Mouse (Mus musculus): ENCODE data around the gene Mcrip2. TPM values are rescaled to one million over a fixed set of nuclear protein-coding genes. Genes with fewer than 3 reads are reported as not detected.

Gene Mcrip2
- polyA plus RNA-seq, 1 experiment from 2014 or later: 17.3 TPM

DNA sequence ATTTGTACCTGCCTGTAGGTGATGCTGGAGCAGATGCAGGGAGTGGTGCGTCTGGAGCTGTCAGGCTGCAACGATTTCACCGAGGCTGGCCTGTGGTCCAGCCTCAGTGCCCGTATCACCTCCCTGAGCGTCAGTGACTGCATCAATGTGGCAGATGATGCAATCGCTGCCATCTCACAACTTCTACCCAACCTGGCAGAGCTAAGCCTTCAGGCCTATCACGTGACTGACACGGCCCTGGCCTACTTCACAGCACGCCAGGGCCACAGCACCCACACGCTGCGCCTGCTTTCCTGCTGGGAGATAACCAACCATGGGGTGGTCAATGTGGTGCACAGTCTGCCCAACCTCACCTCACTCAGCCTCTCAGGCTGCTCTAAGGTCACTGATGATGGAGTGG, 50.9 kb downstream of the Mcrip2 start:
- ATAC-seq: no peak
- Histone ChIP-seq H3K4me1 (replicated peaks; ENCODE audit: control insufficient read depth, insufficient read depth, low read length) (peaks cover 11% of the 10 kb centered on the region), H3K9ac (replicated peaks; ENCODE audit: low read depth, low read length) (no peak overlapping the region), H3K27ac (ENCODE audit: low read length) (no peak overlapping the region), H3K36me3 (ENCODE audit: control insufficient read depth, insufficient read depth) (peaks cover 10% of the 10 kb centered on the region), H3K4me2 (ENCODE audit: low read length) (no peak overlapping the region), H3K27me3 (replicated peaks; ENCODE audit: control insufficient read depth, insufficient read depth, low read length) (peaks cover 21% of the 10 kb centered on the region; the same call in 1 of the 2 replicates), H3K4me3 (replicated peaks; ENCODE audit: low read length) (no peak overlapping the region), H3K9me3 (ENCODE audit: control insufficient read depth, low read length) (no peaks in the 10 kb centered on the region)
- 86% methylated on average over 11 of the region's 11 CpGs for WGBS

Small RNA genes lying within 50 kb of the gene (microRNA-seq; reads per million reads assigned to microRNA genes)
- gene Mir3082: not detected

Other genes starting within 250 kb of the Mcrip2 start
- 2.2 and 3.3 TPM in 2 replicates for gene Gng13, start 151.6 kb downstream of the Mcrip2 start, polyA plus RNA-seq (2015; fragmentation: Nextera tagmentation; extraction: Ambion mirVana)
- 12.7 and 13.2 TPM in 2 replicates for gene Chtf18, start 141.3 kb downstream of the Mcrip2 start, polyA plus RNA-seq (2015; fragmentation: Nextera tagmentation; extraction: Ambion mirVana)
- 28.1 and 29.1 TPM in 2 replicates for gene Rpusd1, start 141.1 kb downstream of the Mcrip2 start, polyA plus RNA-seq (2015; fragmentation: Nextera tagmentation; extraction: Ambion mirVana)
- gene Mslnl, start 132.7 kb downstream of the Mcrip2 start, polyA plus RNA-seq (2015; fragmentation: Nextera tagmentation; extraction: Ambion mirVana): 0.17 TPM in 1 of 2 replicates, not detected in the other
- 0.27 and 0.85 TPM in 2 replicates for gene Msln, start 114.4 kb downstream of the Mcrip2 start, polyA plus RNA-seq (2015; fragmentation: Nextera tagmentation; extraction: Ambion mirVana)
- 33.1 and 34.9 TPM in 2 replicates for gene Narfl, start 95.0 kb downstream of the Mcrip2 start, polyA plus RNA-seq (2015; fragmentation: Nextera tagmentation; extraction: Ambion mirVana)
- gene Haghl, start 83.1 kb downstream of the Mcrip2 start, polyA plus RNA-seq (2015; fragmentation: Nextera tagmentation; extraction: Ambion mirVana): 101 and 135 TPM in 2 replicates
- 0.13 and 0.15 TPM in 2 replicates for gene Ccdc78, start 82.2 kb downstream of the Mcrip2 start, polyA plus RNA-seq (2015; fragmentation: Nextera tagmentation; extraction: Ambion mirVana)
- gene Fam173a, start 75.9 kb downstream of the Mcrip2 start, polyA plus RNA-seq (2015; fragmentation: Nextera tagmentation; extraction: Ambion mirVana): 70.7 and 76.5 TPM in 2 replicates
- 0.60 and 0.71 TPM in 2 replicates for gene AC134908.4, start 73.1 kb downstream of the Mcrip2 start, polyA plus RNA-seq (2015; fragmentation: Nextera tagmentation; extraction: Ambion mirVana)
- 26.8 and 34.0 TPM in 2 replicates for gene Metrn, start 71.6 kb downstream of the Mcrip2 start, polyA plus RNA-seq (2015; fragmentation: Nextera tagmentation; extraction: Ambion mirVana)
- gene Fbxl16, start 59.7 kb downstream of the Mcrip2 start, polyA plus RNA-seq (2015; fragmentation: Nextera tagmentation; extraction: Ambion mirVana): 33.0 and 43.5 TPM in 2 replicates
- 36.5 and 37.3 TPM in 2 replicates for gene Wdr24, start 45.1 kb downstream of the Mcrip2 start, polyA plus RNA-seq (2015; fragmentation: Nextera tagmentation; extraction: Ambion mirVana)
- 68.2 and 73.9 TPM in 2 replicates for gene Jmjd8, start 39.9 kb downstream of the Mcrip2 start, polyA plus RNA-seq (2015; fragmentation: Nextera tagmentation; extraction: Ambion mirVana)
- 301 and 335 TPM in 2 replicates for gene Stub1, start 35.4 kb downstream of the Mcrip2 start, polyA plus RNA-seq (2015; fragmentation: Nextera tagmentation; extraction: Ambion mirVana)
- gene Rhbdl1, start 31.5 kb downstream of the Mcrip2 start, polyA plus RNA-seq (2015; fragmentation: Nextera tagmentation; extraction: Ambion mirVana): 30.7 and 42.2 TPM in 2 replicates
- gene Gm20683, start 27.0 kb downstream of the Mcrip2 start, polyA plus RNA-seq (2015; fragmentation: Nextera tagmentation; extraction: Ambion mirVana): 10.7 and 14.2 TPM in 2 replicates
- 15.8 and 20.3 TPM in 2 replicates for gene Rhot2, start 23.9 kb downstream of the Mcrip2 start, polyA plus RNA-seq (2015; fragmentation: Nextera tagmentation; extraction: Ambion mirVana)
- 17.7 and 24.8 TPM in 2 replicates for gene Wdr90, start 7.3 kb downstream of the Mcrip2 start, polyA plus RNA-seq (2015; fragmentation: Nextera tagmentation; extraction: Ambion mirVana)
- 48.9 and 59.7 TPM in 2 replicates for gene Mettl26, start 6.3 kb upstream of the Mcrip2 start, polyA plus RNA-seq (2015; fragmentation: Nextera tagmentation; extraction: Ambion mirVana)
- 0.25 and 0.52 TPM in 2 replicates for gene Wfikkn1, start 12.1 kb upstream of the Mcrip2 start, polyA plus RNA-seq (2015; fragmentation: Nextera tagmentation; extraction: Ambion mirVana)
- 56.6 and 59.2 TPM in 2 replicates for gene Rab40c, start 51.0 kb upstream of the Mcrip2 start, polyA plus RNA-seq (2015; fragmentation: Nextera tagmentation; extraction: Ambion mirVana)
- 56.3 and 61.2 TPM in 2 replicates for gene Pigq, start 76.2 kb upstream of the Mcrip2 start, polyA plus RNA-seq (2015; fragmentation: Nextera tagmentation; extraction: Ambion mirVana)
- gene Nhlrc4, start 76.2 kb upstream of the Mcrip2 start, polyA plus RNA-seq (2015; fragmentation: Nextera tagmentation; extraction: Ambion mirVana): not detected in 2 replicates
- 0.21 TPM in 1 of 2 replicates, not detected in the other for gene A930017K11Rik, start 83.8 kb upstream of the Mcrip2 start, polyA plus RNA-seq (2015; fragmentation: Nextera tagmentation; extraction: Ambion mirVana)
- 16.5 and 23.3 TPM in 2 replicates for gene Capn15, start 117.0 kb upstream of the Mcrip2 start, polyA plus RNA-seq (2015; fragmentation: Nextera tagmentation; extraction: Ambion mirVana)
- 34.6 and 39.9 TPM in 2 replicates for gene Rab11fip3, start 200.8 kb upstream of the Mcrip2 start, polyA plus RNA-seq (2015; fragmentation: Nextera tagmentation; extraction: Ambion mirVana)
- 30.3 and 33.0 TPM in 2 replicates for gene Decr2, start 221.6 kb upstream of the Mcrip2 start, polyA plus RNA-seq (2015; fragmentation: Nextera tagmentation; extraction: Ambion mirVana)
- 27.4 and 35.3 TPM in 2 replicates for gene Nme4, start 226.8 kb upstream of the Mcrip2 start, polyA plus RNA-seq (2015; fragmentation: Nextera tagmentation; extraction: Ambion mirVana)
- gene Tmem8, start 244.5 kb upstream of the Mcrip2 start, polyA plus RNA-seq (2015; fragmentation: Nextera tagmentation; extraction: Ambion mirVana): 2.0 TPM in 2 replicates

Data from forebrain, embryonic 16.5 days (tissue).